Mouse (Mus musculus) embryonic fibroblast, embryonic 13.5 days (primary cell): ENCODE data around the gene Trpm3.

Source experiments
- CTCF ChIP-seq: IDR thresholded peaks from 2 replicates; pipeline ENCODE4 v1.5.1; 2011; ENCODE audit warnings: mild to moderate bottlenecking, control low read depth, low read length, moderate library complexity, borderline replicate concordance; ENCODE audit not compliant: insufficient read depth
- POLR2A ChIP-seq: IDR thresholded peaks from 2 replicates; pipeline ENCODE4 v1.6.1; 2011; ENCODE audit warnings: low read depth, mild to moderate bottlenecking, control low read depth, low read length, moderate library complexity

- no peak for TF ChIP-seq CTCF
- TF ChIP-seq POLR2A, result no peak
Observed at GRCm38 (mm10) chr19:22637786-22638185, 498.9 kb downstream of the Trpm3 start.
